Mouse (Mus musculus): Measurements from ENCODE around the gene Snrpb2. TPM values are rescaled to one million over a fixed set of nuclear protein-coding genes. Genes with fewer than 3 reads are reported as not detected.
A peak's percentile ranks its signal among the peaks of the same experiment; 100 is the strongest.

The Snrpb2 gene
- polyA plus RNA-seq, 1 experiment from 2014 or later: 54.4 TPM

- no peak for ATAC-seq (ENCODE audit: low read depth)
- WGBS: 65% methylated on average over 8 of the region's 8 CpGs
- Histone ChIP-seq H3K4me2 (ENCODE audit: low read depth, low read length) (no peak within 1 kb of the TSS), H3K9ac (replicated peaks; ENCODE audit: low read depth, low read length) (no peak within 1 kb of the TSS), H3K4me1 (ENCODE audit: control insufficient read depth, insufficient read depth, low read length) (no peaks in the 10 kb centered on the region), H3K27ac (ENCODE audit: low read depth, low read length) (no peak within 1 kb of the TSS), H3K4me3 (ENCODE audit: low read depth, low read length) (no peak within 1 kb of the TSS), H3K36me3 (ENCODE audit: control insufficient read depth, insufficient read depth, low read length) (no peaks in the 10 kb centered on the region), H3K9me3 (ENCODE audit: control insufficient read depth, low read length) (no peaks in the 10 kb centered on the region), H3K27me3 (ENCODE audit: control insufficient read depth, insufficient read depth, low read length) (no peaks in the 10 kb centered on the region)
Measured at GRCm38 (mm10) chr2:143078198-143078851, 15.5 kb downstream of the Snrpb2 start, which contains the start of gene Otor. TSS of gene Otor (plus strand) at chr2:143078473.

GRCm38 (mm10) chr2:143081693-143082092 lies 18.9 kb downstream of the Snrpb2 start:
- H3K36me3 ChIP-seq (ENCODE audit: control insufficient read depth, insufficient read depth, low read length): no peaks in the 10 kb centered on the region
- H3K9ac ChIP-seq (replicated peaks; ENCODE audit: low read depth, low read length): no peak overlapping the region
- H3K4me2 ChIP-seq (ENCODE audit: low read depth, low read length): no peak overlapping the region
- H3K9me3 ChIP-seq (ENCODE audit: control insufficient read depth, low read length): no peaks in the 10 kb centered on the region
- no peak for ATAC-seq (ENCODE audit: low read depth)
- no peaks in the 10 kb centered on the region for H3K27me3 ChIP-seq (ENCODE audit: control insufficient read depth, insufficient read depth, low read length)
- H3K4me1 ChIP-seq (ENCODE audit: control insufficient read depth, insufficient read depth, low read length): no peaks in the 10 kb centered on the region
- H3K27ac ChIP-seq (ENCODE audit: low read depth, low read length): no peak overlapping the region
- 82% methylated on average over 3 of the region's 3 CpGs for WGBS
- H3K4me3 ChIP-seq (ENCODE audit: low read depth, low read length): no peak overlapping the region

GRCm38 (mm10) chr2:143084852-143085397 lies 22.1 kb downstream of the Snrpb2 start:
- Histone ChIP-seq H3K36me3 (ENCODE audit: control insufficient read depth, insufficient read depth, low read length) (no peaks in the 10 kb centered on the region), H3K4me3 (ENCODE audit: low read depth, low read length) (no peak overlapping the region), H3K9me3 (ENCODE audit: control insufficient read depth, low read length) (no peaks in the 10 kb centered on the region), H3K9ac (replicated peaks; ENCODE audit: low read depth, low read length) (no peak overlapping the region), H3K27me3 (ENCODE audit: control insufficient read depth, insufficient read depth, low read length) (no peaks in the 10 kb centered on the region), H3K27ac (ENCODE audit: low read depth, low read length) (no peak overlapping the region), H3K4me2 (ENCODE audit: low read depth, low read length) (no peak overlapping the region), H3K4me1 (ENCODE audit: control insufficient read depth, insufficient read depth, low read length) (no peaks in the 10 kb centered on the region)
- 49% methylated on average over 2 of the region's 2 CpGs for WGBS
- ATAC-seq (ENCODE audit: low read depth): no peak

GRCm38 (mm10) chr2:143089866-143090265 lies 27.0 kb downstream of the Snrpb2 start:
- Histone ChIP-seq H3K4me1 (ENCODE audit: control insufficient read depth, insufficient read depth, low read length) (no peaks in the 10 kb centered on the region), H3K27ac (ENCODE audit: low read depth, low read length) (no peak overlapping the region), H3K9ac (replicated peaks; ENCODE audit: low read depth, low read length) (no peak overlapping the region), H3K36me3 (ENCODE audit: control insufficient read depth, insufficient read depth, low read length) (no peaks in the 10 kb centered on the region), H3K4me2 (ENCODE audit: low read depth, low read length) (no peak overlapping the region), H3K4me3 (ENCODE audit: low read depth, low read length) (no peak overlapping the region), H3K9me3 (ENCODE audit: control insufficient read depth, low read length) (no peaks in the 10 kb centered on the region), H3K27me3 (ENCODE audit: control insufficient read depth, insufficient read depth, low read length) (no peaks in the 10 kb centered on the region)
- ATAC-seq (ENCODE audit: low read depth): no peak
- 88% methylated on average over 8 of the region's 8 CpGs for WGBS

GRCm38 (mm10) chr2:143093726-143094125 lies 30.9 kb downstream of the Snrpb2 start:
- no peaks in the 10 kb centered on the region for H3K27me3 ChIP-seq (ENCODE audit: control insufficient read depth, insufficient read depth, low read length)
- no peak overlapping the region for H3K4me2 ChIP-seq (ENCODE audit: low read depth, low read length)
- no peak overlapping the region for H3K27ac ChIP-seq (ENCODE audit: low read depth, low read length)
- H3K36me3 ChIP-seq (ENCODE audit: control insufficient read depth, insufficient read depth, low read length): no peaks in the 10 kb centered on the region
- ATAC-seq (ENCODE audit: low read depth): peak; percentile 96
- 33% methylated on average over 6 of the region's 6 CpGs for WGBS
- H3K4me3 ChIP-seq (ENCODE audit: low read depth, low read length): no peak overlapping the region
- H3K9ac ChIP-seq (replicated peaks; ENCODE audit: low read depth, low read length): no peak overlapping the region
- no peaks in the 10 kb centered on the region for H3K9me3 ChIP-seq (ENCODE audit: control insufficient read depth, low read length)
- no peaks in the 10 kb centered on the region for H3K4me1 ChIP-seq (ENCODE audit: control insufficient read depth, insufficient read depth, low read length)

- 73% methylated on average over 6 of the region's 6 CpGs for WGBS
Measured at GRCm38 (mm10) chr2:143094761-143095160, 31.9 kb downstream of the Snrpb2 start.

GRCm38 (mm10) chr2:143097170-143097569 lies 34.3 kb downstream of the Snrpb2 start:
- Histone ChIP-seq H3K4me2 (ENCODE audit: low read depth, low read length) (no peak overlapping the region), H3K4me3 (ENCODE audit: low read depth, low read length) (no peak overlapping the region), H3K36me3 (ENCODE audit: control insufficient read depth, insufficient read depth, low read length) (no peaks in the 10 kb centered on the region), H3K27ac (ENCODE audit: low read depth, low read length) (no peak overlapping the region), H3K9me3 (ENCODE audit: control insufficient read depth, low read length) (no peaks in the 10 kb centered on the region), H3K9ac (replicated peaks; ENCODE audit: low read depth, low read length) (no peak overlapping the region), H3K27me3 (ENCODE audit: control insufficient read depth, insufficient read depth, low read length) (no peaks in the 10 kb centered on the region), H3K4me1 (ENCODE audit: control insufficient read depth, insufficient read depth, low read length) (no peaks in the 10 kb centered on the region)
- no peak for ATAC-seq (ENCODE audit: low read depth)
- 88% methylated on average over 1 of the region's 1 CpGs for WGBS

More at GRCm38 (mm10) chr2:143094761-143095160, 31.9 kb downstream of the Snrpb2 start:
- ATAC-seq (ENCODE audit: low read depth): no peak
- H3K4me3 ChIP-seq (ENCODE audit: low read depth, low read length): no peak overlapping the region
- no peak overlapping the region for H3K9ac ChIP-seq (replicated peaks; ENCODE audit: low read depth, low read length)
- no peaks in the 10 kb centered on the region for H3K36me3 ChIP-seq (ENCODE audit: control insufficient read depth, insufficient read depth, low read length)
- no peak overlapping the region for H3K27ac ChIP-seq (ENCODE audit: low read depth, low read length)
- no peaks in the 10 kb centered on the region for H3K4me1 ChIP-seq (ENCODE audit: control insufficient read depth, insufficient read depth, low read length)
- H3K9me3 ChIP-seq (ENCODE audit: control insufficient read depth, low read length): no peaks in the 10 kb centered on the region
- no peaks in the 10 kb centered on the region for H3K27me3 ChIP-seq (ENCODE audit: control insufficient read depth, insufficient read depth, low read length)
- H3K4me2 ChIP-seq (ENCODE audit: low read depth, low read length): no peak overlapping the region

- no peak overlapping the region for H3K27ac ChIP-seq (ENCODE audit: low read depth, low read length)
- H3K4me3 ChIP-seq (ENCODE audit: low read depth, low read length): no peak overlapping the region
- H3K9me3 ChIP-seq (ENCODE audit: control insufficient read depth, low read length): no peaks in the 10 kb centered on the region
- WGBS: 65% methylated on average over 1 of the region's 1 CpGs
- H3K4me1 ChIP-seq (ENCODE audit: control insufficient read depth, insufficient read depth, low read length): no peaks in the 10 kb centered on the region
- no peak overlapping the region for H3K4me2 ChIP-seq (ENCODE audit: low read depth, low read length)
- H3K36me3 ChIP-seq (ENCODE audit: control insufficient read depth, insufficient read depth, low read length): no peaks in the 10 kb centered on the region
- peak; percentile 55 for ATAC-seq (ENCODE audit: low read depth)
- H3K9ac ChIP-seq (replicated peaks; ENCODE audit: low read depth, low read length): no peak overlapping the region
- no peaks in the 10 kb centered on the region for H3K27me3 ChIP-seq (ENCODE audit: control insufficient read depth, insufficient read depth, low read length)
Measured at GRCm38 (mm10) chr2:143113859-143114258, 51.0 kb downstream of the Snrpb2 start.

GRCm38 (mm10) chr2:143114716-143115115 lies 51.9 kb downstream of the Snrpb2 start:
- no peaks in the 10 kb centered on the region for H3K36me3 ChIP-seq (ENCODE audit: control insufficient read depth, insufficient read depth, low read length)
- H3K9me3 ChIP-seq (ENCODE audit: control insufficient read depth, low read length): no peaks in the 10 kb centered on the region
- WGBS: 82% methylated on average over 4 of the region's 4 CpGs
- H3K4me1 ChIP-seq (ENCODE audit: control insufficient read depth, insufficient read depth, low read length): no peaks in the 10 kb centered on the region
- no peaks in the 10 kb centered on the region for H3K27me3 ChIP-seq (ENCODE audit: control insufficient read depth, insufficient read depth, low read length)
- H3K27ac ChIP-seq (ENCODE audit: low read depth, low read length): no peak overlapping the region
- H3K4me3 ChIP-seq (ENCODE audit: low read depth, low read length): no peak overlapping the region
- ATAC-seq (ENCODE audit: low read depth): no peak
- H3K9ac ChIP-seq (replicated peaks; ENCODE audit: low read depth, low read length): no peak overlapping the region
- H3K4me2 ChIP-seq (ENCODE audit: low read depth, low read length): no peak overlapping the region
